Mouse (Mus musculus): ENCODE measurements around the gene Olfr5.

- no peak for TF ChIP-seq POLR2A (IDR thresholded peaks at IDR 0.05; ENCODE audit: insufficient read depth, low read depth, low read length)
- TF ChIP-seq CTCF (IDR thresholded peaks at IDR 0.05; ENCODE audit: insufficient read depth, low read depth, low read length): no peak
Measured at GRCm38 (mm10) chr7:6466951-6467350, 19.8 kb downstream of the Olfr5 start, which contains the start of gene Olfr1346.
